Mouse (Mus musculus) midbrain, embryonic 15.5 days (tissue): ENCODE measurements around the gene P2ry14. TPM values are rescaled to one million over a fixed set of nuclear protein-coding genes. Genes with fewer than 3 reads are reported as not detected.
"Not testable (repeated sequence)": the region's sequence is repeated elsewhere in the genome, so short reads cannot be mapped to it uniquely, and the experiment has no call there.

Source experiments
- ATAC-seq: fragments of 200-750 bp; cut with Nextera tagmentation; replicated peaks from 2 replicates; pipeline ENCODE4 v1.8.0; 2017; ENCODE audit warnings: moderate TSS enrichment
- H3K27ac ChIP-seq: fragments of 300-500 bp; sonication (generic); 2 replicates; pipeline ENCODE4 v1.5.1; 2015; ENCODE audit warnings: mild to moderate bottlenecking, inconsistent platforms
- H3K27me3 ChIP-seq: fragments of 300-500 bp; sonication (generic); replicated peaks from 2 replicates; pipeline ENCODE4 v1.6.1; 2015; ENCODE audit warnings: inconsistent platforms
- H3K36me3 ChIP-seq: fragments of 300-500 bp; sonication (generic); replicated peaks from 2 replicates; pipeline ENCODE4 v1.6.1; 2015; ENCODE audit warnings: inconsistent platforms
- H3K4me1 ChIP-seq: fragments of 300-500 bp; sonication (generic); 2 replicates; pipeline ENCODE4 v1.6.1; 2015; ENCODE audit warnings: inconsistent platforms
- H3K4me2 ChIP-seq: fragments of 300-500 bp; sonication (generic); 2 replicates; pipeline ENCODE4 v1.6.1; 2015; ENCODE audit warnings: inconsistent platforms, mild to moderate bottlenecking, moderate library complexity
- H3K4me3 ChIP-seq: fragments of 300-500 bp; sonication (generic); 2 replicates; pipeline ENCODE4 v1.5.1; 2015; ENCODE audit warnings: mild to moderate bottlenecking, inconsistent platforms
- H3K9ac ChIP-seq: fragments of 300-500 bp; sonication (generic); 2 replicates; pipeline ENCODE4 v1.6.1; 2015; ENCODE audit warnings: mild to moderate bottlenecking, inconsistent platforms
- H3K9me3 ChIP-seq: fragments of 300-500 bp; sonication (generic); 2 replicates; pipeline ENCODE4 v1.6.1; 2016; ENCODE audit warnings: inconsistent platforms
- WGBS: fragments of 180-500 bp; shearing (Covaris S2); methylation state at CpG from one replicate; pipeline ENCODE4 v1.1.7; 2015; ENCODE audit warnings: mixed read lengths; 5-methylcytosine and 5-hydroxymethylcytosine counted together
- polyA plus RNA-seq: library from polyadenylated mRNA; unstranded; fragments of >200 nt; fragmentation: Nextera tagmentation; extraction: Ambion mirVana; gene quantifications from 2 replicates; pipeline ENCODE4 v1.2.1, GENCODE M21; 2015

Gene P2ry14
- polyA plus RNA-seq, 1 experiment from 2014 or later, result 4.0 TPM

DNA sequence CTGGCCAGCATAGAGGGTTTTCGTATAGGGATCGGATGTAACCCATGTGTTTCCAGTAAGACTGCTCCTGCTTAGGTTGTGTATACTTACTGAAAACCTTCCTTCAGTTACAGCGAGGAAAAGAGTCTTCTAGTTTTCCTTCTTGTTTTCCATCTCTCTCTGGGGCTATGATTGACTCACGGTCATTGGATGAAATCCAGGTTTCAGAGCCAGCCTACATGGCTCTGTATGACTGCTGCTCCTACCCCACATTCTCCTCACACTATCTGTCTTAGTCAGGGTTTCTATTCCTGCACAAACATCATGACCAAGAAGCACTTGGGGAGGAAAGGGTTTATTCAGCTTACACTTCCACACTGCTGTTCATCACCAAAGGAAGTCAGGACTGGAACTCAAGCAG is 12.5 kb downstream of the P2ry14 start:
- H3K4me2 ChIP-seq, H3K4me1 ChIP-seq, H3K27me3 ChIP-seq, H3K9ac ChIP-seq, ATAC-seq, H3K9me3 ChIP-seq, H3K36me3 ChIP-seq, H3K27ac ChIP-seq, H3K4me3 ChIP-seq: not testable (repeated sequence)
- 93% methylated on average over 4 of the region's 4 CpGs for WGBS

DNA sequence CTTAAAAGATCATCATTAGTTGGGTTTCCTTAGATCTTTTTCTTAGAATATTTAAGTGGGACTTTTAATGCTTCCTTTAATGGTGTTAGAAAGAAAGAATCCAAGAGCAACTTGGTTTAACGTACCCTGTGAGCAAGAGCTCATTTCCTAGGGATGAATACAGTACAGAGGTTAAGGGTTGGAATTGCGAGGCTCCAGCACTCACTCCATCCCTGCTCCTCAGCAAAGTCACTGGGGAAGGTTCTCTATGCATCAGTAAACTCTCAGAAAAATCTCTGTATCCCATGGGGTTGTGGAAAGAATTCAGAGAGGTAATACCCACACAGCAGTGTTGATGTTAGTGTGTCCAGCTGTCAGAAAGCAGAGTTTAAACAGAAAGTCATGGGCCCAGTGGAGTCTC is 13.3 kb downstream of the P2ry14 start:
- Histone ChIP-seq H3K27ac (no peak overlapping the region), H3K27me3 (no peaks in the 10 kb centered on the region), H3K36me3 (no peaks in the 10 kb centered on the region), H3K9ac (no peak overlapping the region), H3K4me1 (no peaks in the 10 kb centered on the region), H3K9me3 (no peaks in the 10 kb centered on the region), H3K4me2 (no peak overlapping the region), H3K4me3 (no peak overlapping the region)
- WGBS, result 77% methylated on average over 2 of the region's 2 CpGs
- ATAC-seq, result no peak

DNA sequence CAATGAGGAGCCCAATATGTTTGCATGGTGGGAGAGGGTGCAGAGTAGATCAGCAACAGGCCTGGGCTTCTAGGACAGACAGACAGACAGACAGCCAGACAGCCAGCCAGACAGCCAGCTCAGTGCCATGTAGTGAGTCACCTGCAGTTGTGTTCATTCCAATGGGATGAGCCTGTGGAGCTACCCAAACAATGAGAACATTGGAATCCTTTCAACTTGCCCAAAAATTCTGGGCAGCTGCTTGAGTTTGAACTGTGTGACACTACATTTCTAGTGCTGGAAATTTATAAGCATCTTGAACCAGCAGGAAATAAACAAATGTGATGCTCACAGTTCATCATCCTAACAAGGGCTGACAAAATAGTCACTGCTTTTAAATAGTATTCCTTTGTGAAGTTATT is 13.8 kb downstream of the P2ry14 start:
- no peak overlapping the region for H3K27ac ChIP-seq
- H3K4me3 ChIP-seq, result no peak overlapping the region
- no peaks in the 10 kb centered on the region for H3K36me3 ChIP-seq
- no peak overlapping the region for H3K4me2 ChIP-seq
- H3K27me3 ChIP-seq, result no peaks in the 10 kb centered on the region
- H3K9me3 ChIP-seq, result no peaks in the 10 kb centered on the region
- no peaks in the 10 kb centered on the region for H3K4me1 ChIP-seq
- ATAC-seq, result no peak
- no peak overlapping the region for H3K9ac ChIP-seq

DNA sequence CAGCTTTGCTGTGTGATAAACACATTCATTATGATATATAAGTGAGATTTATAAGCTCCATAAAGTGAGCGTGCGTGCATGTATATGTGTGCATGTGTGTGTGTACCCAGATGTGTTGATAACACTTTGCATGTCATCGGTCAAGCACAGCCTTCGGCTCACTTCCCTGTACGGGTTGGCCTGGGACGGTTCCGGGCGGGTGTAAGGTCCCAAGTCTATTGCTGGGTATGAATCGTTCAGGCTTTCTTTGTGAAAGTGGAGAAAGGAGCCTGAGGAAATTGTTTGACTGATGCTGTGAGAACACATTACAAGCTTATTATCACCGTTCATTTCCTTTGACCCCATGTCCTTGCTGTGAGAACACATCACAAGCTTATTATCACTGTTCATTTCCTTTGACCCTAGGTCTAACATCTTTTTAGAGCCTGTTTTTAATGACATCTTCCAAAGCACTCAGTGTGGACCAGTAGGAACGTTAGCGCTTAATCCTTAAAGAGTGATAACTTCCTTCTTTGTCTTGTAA is 14.4 kb downstream of the P2ry14 start:
- H3K4me3 ChIP-seq, result no peak overlapping the region
- 80% methylated on average over 12 of the region's 12 CpGs for WGBS
- no peak for ATAC-seq
- H3K4me2 ChIP-seq, result no peak overlapping the region
- no peak overlapping the region for H3K9ac ChIP-seq
- H3K27ac ChIP-seq, result no peak overlapping the region
- no peaks in the 10 kb centered on the region for H3K36me3 ChIP-seq
- no peaks in the 10 kb centered on the region for H3K27me3 ChIP-seq
- no peaks in the 10 kb centered on the region for H3K4me1 ChIP-seq
- H3K9me3 ChIP-seq, result no peaks in the 10 kb centered on the region

DNA sequence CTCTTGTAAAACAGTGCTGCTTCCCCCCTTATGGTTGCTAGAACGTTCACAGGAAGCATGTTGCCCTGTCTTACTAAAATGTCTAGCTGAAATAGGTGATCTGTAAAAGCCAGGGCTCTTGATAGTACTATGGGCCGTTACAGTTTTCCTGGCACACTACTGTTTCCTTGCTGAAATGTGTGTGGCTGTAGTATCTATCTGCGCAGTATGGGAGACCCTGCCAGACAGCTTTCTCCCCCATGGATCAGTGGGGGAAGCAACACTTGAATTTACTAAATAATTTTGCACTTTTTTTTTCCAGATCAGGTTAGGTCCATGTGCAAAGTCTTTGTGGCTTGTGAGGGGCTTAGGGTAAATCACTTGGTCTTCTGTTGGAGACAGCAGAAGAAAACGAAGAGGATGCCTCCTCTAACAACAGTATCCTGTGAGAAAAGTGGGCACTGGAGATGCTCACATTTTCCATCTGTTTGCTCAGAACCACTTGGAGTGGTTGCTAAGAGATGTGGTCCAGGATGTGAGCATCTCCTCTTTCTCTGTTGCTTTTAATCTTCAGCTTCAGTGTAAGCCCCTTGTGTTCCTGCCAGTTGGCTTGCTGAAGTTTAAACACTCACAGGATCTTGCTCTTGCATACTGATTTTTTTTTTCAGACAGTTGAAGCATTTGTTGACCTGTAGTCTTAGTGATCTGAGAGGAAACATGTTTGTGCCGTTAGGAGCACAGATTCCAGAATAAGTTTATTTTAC is 17.3 kb downstream of the P2ry14 start:
- peak; percentile 65; the same call in 1 of the 2 replicates for ATAC-seq

DNA sequence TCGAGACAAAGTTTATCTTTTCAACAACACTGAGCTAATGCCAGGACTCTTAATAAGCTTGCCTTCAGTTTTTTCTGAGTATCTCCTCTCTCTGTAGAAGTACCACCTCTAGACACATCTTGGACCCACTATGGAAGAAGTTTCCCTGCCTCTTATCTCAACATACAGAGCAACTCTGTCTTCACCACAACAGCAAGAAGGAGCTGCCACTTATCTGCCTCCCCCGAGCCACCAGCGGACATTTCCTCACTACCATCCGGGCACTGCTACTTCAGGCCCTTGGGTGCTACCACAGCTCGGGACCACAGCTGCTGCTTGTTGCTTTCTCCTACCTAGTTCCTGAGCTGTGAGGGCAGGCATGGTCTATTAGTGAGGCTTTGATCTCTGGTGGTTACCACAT is 20.2 kb downstream of the P2ry14 start:
- Histone ChIP-seq H3K4me2 (no peak overlapping the region), H3K27me3 (no peaks in the 10 kb centered on the region), H3K9me3 (no peaks in the 10 kb centered on the region), H3K36me3 (no peaks in the 10 kb centered on the region), H3K9ac (no peak overlapping the region), H3K4me1 (no peaks in the 10 kb centered on the region), H3K4me3 (no peak overlapping the region), H3K27ac (no peak overlapping the region)
- no peak for ATAC-seq
- WGBS, result 87% methylated on average over 5 of the region's 5 CpGs

More for the DNA sequence above, 17.3 kb downstream of the P2ry14 start:
- Histone ChIP-seq H3K4me1 (no peaks in the 10 kb centered on the region), H3K4me3 (no peak overlapping the region), H3K4me2 (no peak overlapping the region), H3K27me3 (no peaks in the 10 kb centered on the region), H3K9me3 (no peaks in the 10 kb centered on the region), H3K36me3 (no peaks in the 10 kb centered on the region), H3K9ac (no peak overlapping the region), H3K27ac (no peak overlapping the region)
- WGBS, result 76% methylated on average over 5 of the region's 5 CpGs

DNA sequence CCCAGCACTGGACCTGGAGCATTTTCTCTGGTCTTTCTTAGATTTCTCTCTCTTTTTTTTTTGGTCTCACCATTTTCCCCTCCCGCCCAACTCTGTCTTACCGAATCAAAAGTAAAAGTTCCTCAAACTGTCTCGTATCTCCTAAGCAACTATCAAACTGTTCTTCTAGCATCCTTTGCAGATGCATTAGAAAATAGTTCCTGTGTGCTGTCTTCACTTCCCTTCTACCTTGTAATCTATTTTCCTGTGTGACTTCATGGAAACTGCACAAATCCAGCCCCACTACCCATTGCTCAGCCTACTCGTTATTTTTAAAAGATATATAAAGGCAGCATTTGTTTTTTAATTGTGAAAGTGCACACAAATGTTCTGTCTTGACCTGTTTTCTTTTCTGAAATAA is 21.5 kb downstream of the P2ry14 start:
- Histone ChIP-seq H3K4me2 (no peak overlapping the region), H3K27me3 (no peaks in the 10 kb centered on the region), H3K27ac (no peak overlapping the region), H3K36me3 (no peaks in the 10 kb centered on the region), H3K9ac (no peak overlapping the region), H3K4me3 (no peak overlapping the region), H3K4me1 (no peaks in the 10 kb centered on the region), H3K9me3 (no peaks in the 10 kb centered on the region)
- ATAC-seq, result no peak
- WGBS, result 91% methylated on average over 4 of the region's 4 CpGs

DNA sequence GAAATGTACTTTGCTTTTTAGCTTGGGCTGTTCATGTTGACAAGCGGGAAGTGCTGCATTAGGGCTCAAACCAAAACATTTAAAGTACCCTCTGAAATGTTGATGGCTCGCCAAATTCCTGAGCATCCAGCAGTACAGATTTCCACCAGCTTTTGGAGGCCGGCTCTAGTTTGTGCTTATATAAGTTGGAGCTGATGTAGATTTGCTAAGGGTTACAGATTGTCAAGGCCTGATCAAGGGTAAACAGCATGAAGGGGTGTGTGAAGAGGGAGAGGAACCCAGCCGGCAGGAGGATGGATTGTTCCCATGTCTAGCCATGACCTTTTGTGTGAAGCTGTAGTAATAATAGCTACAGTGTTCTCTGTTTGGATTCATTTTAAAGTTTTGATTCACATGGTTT is 22.3 kb downstream of the P2ry14 start:
- H3K4me2 ChIP-seq, result no peak overlapping the region
- no peak overlapping the region for H3K4me3 ChIP-seq
- no peaks in the 10 kb centered on the region for H3K27me3 ChIP-seq
- no peak overlapping the region for H3K27ac ChIP-seq
- H3K9me3 ChIP-seq, result no peaks in the 10 kb centered on the region
- no peak overlapping the region for H3K9ac ChIP-seq
- no peak for ATAC-seq
- 81% methylated on average over 4 of the region's 4 CpGs for WGBS
- H3K36me3 ChIP-seq, result no peaks in the 10 kb centered on the region
- no peaks in the 10 kb centered on the region for H3K4me1 ChIP-seq

DNA sequence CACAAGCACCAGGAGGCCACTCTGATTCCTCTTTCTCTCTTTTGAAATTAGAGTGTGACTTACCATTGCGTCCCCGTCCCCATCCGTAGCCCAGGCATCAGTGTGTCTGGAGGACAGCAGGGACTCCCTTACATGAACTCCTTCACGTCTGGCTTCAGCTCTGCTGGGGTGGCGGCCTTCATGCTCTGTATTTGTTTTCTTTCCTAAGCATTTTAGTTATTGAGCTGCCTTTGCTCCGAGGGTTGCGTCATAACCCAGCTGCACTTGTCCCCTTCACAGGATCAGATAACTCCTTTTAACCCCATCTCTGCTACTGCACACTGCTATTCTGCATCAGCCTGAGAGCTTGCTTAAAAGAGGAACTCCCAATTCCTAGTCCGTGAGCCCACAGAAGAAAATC is 23.0 kb downstream of the P2ry14 start:
- H3K4me3 ChIP-seq, result no peak overlapping the region
- H3K27ac ChIP-seq, result no peak overlapping the region
- no peak overlapping the region for H3K4me2 ChIP-seq
- H3K4me1 ChIP-seq, result no peaks in the 10 kb centered on the region
- WGBS, result 73% methylated on average over 8 of the region's 8 CpGs
- no peaks in the 10 kb centered on the region for H3K9me3 ChIP-seq
- H3K27me3 ChIP-seq, result no peaks in the 10 kb centered on the region
- H3K36me3 ChIP-seq, result no peaks in the 10 kb centered on the region
- ATAC-seq, result no peak
- H3K9ac ChIP-seq, result no peak overlapping the region

DNA sequence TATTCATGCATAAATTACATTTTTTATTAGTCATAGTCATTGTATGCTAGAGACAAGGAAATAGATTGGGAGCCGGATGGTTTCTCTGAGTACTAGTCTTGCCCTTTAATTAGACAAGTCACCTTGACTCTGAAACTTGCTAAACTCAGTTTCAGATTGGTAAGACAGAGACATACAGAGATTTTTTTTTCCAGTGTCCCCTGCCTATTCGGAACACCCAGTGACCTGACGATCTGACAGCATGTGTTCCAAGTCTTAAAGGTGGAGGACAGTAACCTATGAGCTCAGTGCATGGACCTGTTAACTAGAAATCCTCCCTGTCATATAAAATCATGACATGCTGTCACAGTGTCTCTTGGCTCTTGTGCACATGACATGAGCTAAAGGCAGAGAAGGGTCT is 23.9 kb downstream of the P2ry14 start:
- no peak overlapping the region for H3K4me3 ChIP-seq
- H3K27me3 ChIP-seq, result no peaks in the 10 kb centered on the region
- H3K4me2 ChIP-seq, result no peak overlapping the region
- no peaks in the 10 kb centered on the region for H3K36me3 ChIP-seq
- no peak overlapping the region for H3K27ac ChIP-seq
- H3K9me3 ChIP-seq, result no peaks in the 10 kb centered on the region
- no peak for ATAC-seq
- no peaks in the 10 kb centered on the region for H3K4me1 ChIP-seq
- H3K9ac ChIP-seq, result no peak overlapping the region
- 87% methylated on average over 3 of the region's 3 CpGs for WGBS

DNA sequence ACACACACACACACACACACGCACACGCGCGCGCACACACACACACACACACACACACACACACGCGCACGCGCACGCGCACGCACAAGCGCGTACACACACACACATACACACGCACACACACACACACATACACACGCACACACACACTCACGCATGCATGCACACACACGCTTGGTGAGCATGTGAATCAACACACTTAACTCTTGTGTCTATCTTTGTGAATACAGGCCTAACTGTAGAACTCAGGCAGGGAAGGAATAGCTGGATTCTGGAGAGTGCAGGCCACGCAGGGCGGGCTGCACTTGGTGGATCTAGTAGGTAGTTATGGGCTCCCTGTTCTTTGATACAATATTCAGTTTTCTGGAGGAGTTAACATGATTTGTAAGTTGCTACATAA is 24.7 kb downstream of the P2ry14 start:
- 96% methylated on average over 20 of the region's 20 CpGs for WGBS
- H3K4me3 ChIP-seq, result no peak overlapping the region
- H3K4me2 ChIP-seq, result no peak overlapping the region
- H3K4me1 ChIP-seq, result no peaks in the 10 kb centered on the region
- no peak overlapping the region for H3K9ac ChIP-seq
- H3K9me3 ChIP-seq, result no peaks in the 10 kb centered on the region
- no peak for ATAC-seq
- no peak overlapping the region for H3K27ac ChIP-seq
- H3K27me3 ChIP-seq, result no peaks in the 10 kb centered on the region
- H3K36me3 ChIP-seq, result no peaks in the 10 kb centered on the region

DNA sequence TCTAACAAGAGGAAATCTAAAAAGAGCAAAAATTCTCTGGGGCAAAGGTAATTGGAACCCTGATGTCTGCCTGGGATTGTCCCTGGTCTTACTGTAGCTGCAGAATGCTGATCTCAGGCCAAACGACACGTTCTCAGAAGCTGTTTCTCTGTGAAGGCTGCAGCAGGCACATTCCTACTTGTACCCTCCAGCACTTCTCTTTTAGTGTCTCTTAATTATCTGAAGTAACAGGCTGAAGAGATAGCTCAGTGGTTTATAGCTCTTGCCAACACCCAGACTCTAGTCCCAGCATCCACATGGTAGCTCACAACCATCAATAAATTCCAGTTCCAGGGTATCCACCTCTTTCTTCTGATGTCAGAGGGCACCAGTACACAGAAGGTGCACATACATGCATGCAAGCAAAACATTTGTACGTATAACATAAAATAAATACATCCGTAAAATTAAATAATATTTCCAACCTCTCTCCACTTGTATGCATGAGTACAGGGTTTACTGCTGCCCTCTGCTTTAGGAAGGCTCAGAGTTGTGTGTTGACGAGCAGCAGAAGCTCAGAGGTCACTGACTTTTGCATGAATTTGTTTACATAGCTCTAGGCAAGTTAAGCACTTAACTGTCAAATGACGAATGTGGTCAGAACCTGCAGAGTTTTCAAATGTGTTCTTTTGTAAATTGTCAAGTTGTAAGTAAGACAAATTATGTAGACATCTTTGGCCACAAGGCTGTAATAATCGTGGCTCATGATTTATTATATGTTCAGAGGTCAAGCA is 27.4 kb downstream of the P2ry14 start:
- H3K27ac ChIP-seq, result no peak overlapping the region
- H3K4me3 ChIP-seq, result no peak overlapping the region
- 66% methylated on average over 7 of the region's 7 CpGs for WGBS
- H3K9me3 ChIP-seq, result no peaks in the 10 kb centered on the region
- no peaks in the 10 kb centered on the region for H3K27me3 ChIP-seq
- no peaks in the 10 kb centered on the region for H3K36me3 ChIP-seq
- H3K4me1 ChIP-seq, result no peaks in the 10 kb centered on the region
- no peak overlapping the region for H3K9ac ChIP-seq
- no peak overlapping the region for H3K4me2 ChIP-seq
- no peak for ATAC-seq

DNA sequence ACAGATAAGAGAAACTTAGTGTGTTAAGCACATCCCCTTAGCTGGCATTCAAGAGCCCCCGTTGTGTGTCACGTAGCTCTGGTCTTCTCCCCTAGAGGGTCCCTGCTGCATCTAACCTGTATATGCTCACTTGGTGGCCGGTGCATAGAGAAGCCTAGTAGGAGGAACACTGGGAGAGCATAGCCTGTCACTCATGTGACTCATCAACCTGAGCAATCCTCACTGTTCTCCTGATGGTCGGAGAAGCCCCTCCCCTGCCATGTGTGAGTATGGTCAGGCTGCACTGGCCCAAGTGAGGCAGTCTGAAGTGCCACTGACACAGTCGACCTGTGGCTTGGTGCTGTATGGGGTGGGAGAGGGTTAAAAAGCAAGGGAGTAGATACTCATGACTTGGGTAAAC is 28.4 kb downstream of the P2ry14 start:
- Histone ChIP-seq H3K9me3 (no peaks in the 10 kb centered on the region), H3K4me3 (no peak overlapping the region), H3K27ac (no peak overlapping the region), H3K4me1 (no peaks in the 10 kb centered on the region), H3K4me2 (no peak overlapping the region), H3K9ac (no peak overlapping the region), H3K27me3 (no peaks in the 10 kb centered on the region), H3K36me3 (no peaks in the 10 kb centered on the region)
- 69% methylated on average over 5 of the region's 5 CpGs for WGBS
- no peak for ATAC-seq
